Mouse (Mus musculus): Measurements from ENCODE around the gene Cdc42ep5. TPM values are rescaled to one million over a fixed set of nuclear protein-coding genes. Genes with fewer than 3 reads are reported as not detected.

The Cdc42ep5 gene
- polyA plus RNA-seq, 1 experiment: 655 TPM

- WGBS: 85% methylated on average over 7 of the region's 7 CpGs
Observed at GRCm38 (mm10) chr7:4132998-4133397, 31.7 kb downstream of the Cdc42ep5 start.

GRCm38 (mm10) chr7:4132581-4132980, 32.1 kb downstream of the Cdc42ep5 start:
- Histone ChIP-seq H3K27me3 (ENCODE audit: control insufficient read depth, insufficient read depth, low read length) (no peaks in the 10 kb centered on the region), H3K4me1 (ENCODE audit: control insufficient read depth, insufficient read depth, insufficient read length, low read length) (peaks cover 16% of the 10 kb centered on the region), H3K27ac (ENCODE audit: insufficient read depth, low read depth, low read length) (no peak overlapping the region), H3K36me3 (ENCODE audit: control insufficient read depth, insufficient read depth, low read length) (no peaks in the 10 kb centered on the region), H3K4me3 (ENCODE audit: low read depth, low read length) (no peak overlapping the region)
- 94% methylated on average over 3 of the region's 3 CpGs for WGBS
- TF ChIP-seq POLR2A (IDR thresholded peaks at IDR 0.05; ENCODE audit: low read depth, low read length): no peak
- TF ChIP-seq CTCF (IDR thresholded peaks at IDR 0.05; ENCODE audit: extremely low read depth, insufficient read length, insufficient replicate concordance, low read depth, low read length): no peak

More at GRCm38 (mm10) chr7:4132998-4133397, 31.7 kb downstream of the Cdc42ep5 start:
- Histone ChIP-seq H3K27me3 (ENCODE audit: control insufficient read depth, insufficient read depth, low read length) (no peaks in the 10 kb centered on the region), H3K27ac (ENCODE audit: insufficient read depth, low read depth, low read length) (no peak overlapping the region), H3K4me3 (ENCODE audit: low read depth, low read length) (no peak overlapping the region), H3K4me1 (ENCODE audit: control insufficient read depth, insufficient read depth, insufficient read length, low read length) (peaks cover 19% of the 10 kb centered on the region), H3K36me3 (ENCODE audit: control insufficient read depth, insufficient read depth, low read length) (no peaks in the 10 kb centered on the region)
- no peak for TF ChIP-seq CTCF (IDR thresholded peaks at IDR 0.05; ENCODE audit: extremely low read depth, insufficient read length, insufficient replicate concordance, low read depth, low read length)
- TF ChIP-seq POLR2A (IDR thresholded peaks at IDR 0.05; ENCODE audit: low read depth, low read length): no peak

GRCm38 (mm10) chr7:4131964-4132363, 32.7 kb downstream of the Cdc42ep5 start:
- Histone ChIP-seq H3K36me3 (ENCODE audit: control insufficient read depth, insufficient read depth, low read length) (no peaks in the 10 kb centered on the region), H3K4me1 (ENCODE audit: control insufficient read depth, insufficient read depth, insufficient read length, low read length) (peaks cover 16% of the 10 kb centered on the region), H3K27me3 (ENCODE audit: control insufficient read depth, insufficient read depth, low read length) (no peaks in the 10 kb centered on the region), H3K27ac (ENCODE audit: insufficient read depth, low read depth, low read length) (no peak overlapping the region), H3K4me3 (ENCODE audit: low read depth, low read length) (no peak overlapping the region)
- 93% methylated on average over 8 of the region's 8 CpGs for WGBS
- no peak for TF ChIP-seq POLR2A (IDR thresholded peaks at IDR 0.05; ENCODE audit: low read depth, low read length)

GRCm38 (mm10) chr7:4130686-4131452, 33.8 kb downstream of the Cdc42ep5 start:
- H3K27me3 ChIP-seq (ENCODE audit: control insufficient read depth, insufficient read depth, low read length): no peaks in the 10 kb centered on the region
- no peak overlapping the region for H3K4me3 ChIP-seq (ENCODE audit: low read depth, low read length)
- 17% methylated on average over 13 of the region's 13 CpGs for whole genome bisulfite sequencing
- H3K36me3 ChIP-seq (ENCODE audit: control insufficient read depth, insufficient read depth, low read length): no peaks in the 10 kb centered on the region
- TF ChIP-seq POLR2A (IDR thresholded peaks at IDR 0.05; ENCODE audit: low read depth, low read length): no peak
- peak; percentile 98 for TF ChIP-seq CTCF (IDR thresholded peaks at IDR 0.05; ENCODE audit: extremely low read depth, insufficient read length, insufficient replicate concordance, low read depth, low read length)
- H3K27ac ChIP-seq (ENCODE audit: insufficient read depth, low read depth, low read length): no peak overlapping the region
- peaks cover 16% of the 10 kb centered on the region for H3K4me1 ChIP-seq (ENCODE audit: control insufficient read depth, insufficient read depth, insufficient read length, low read length)

- 12% methylated on average over 6 of the region's 6 CpGs for WGBS
- H3K27me3 ChIP-seq (ENCODE audit: control insufficient read depth, insufficient read depth, low read length): no peaks in the 10 kb centered on the region
Observed at GRCm38 (mm10) chr7:4128860-4129259, 35.8 kb downstream of the Cdc42ep5 start.

GRCm38 (mm10) chr7:4127894-4128293, 36.8 kb downstream of the Cdc42ep5 start:
- no peaks in the 10 kb centered on the region for H3K36me3 ChIP-seq (ENCODE audit: control insufficient read depth, insufficient read depth, low read length)
- H3K4me1 ChIP-seq (ENCODE audit: control insufficient read depth, insufficient read depth, insufficient read length, low read length): peaks cover 16% of the 10 kb centered on the region
- no peaks in the 10 kb centered on the region for H3K27me3 ChIP-seq (ENCODE audit: control insufficient read depth, insufficient read depth, low read length)
- no peak overlapping the region for H3K27ac ChIP-seq (ENCODE audit: insufficient read depth, low read depth, low read length)
- no peak for TF ChIP-seq CTCF (IDR thresholded peaks at IDR 0.05; ENCODE audit: extremely low read depth, insufficient read length, insufficient replicate concordance, low read depth, low read length)
- no peak for TF ChIP-seq POLR2A (IDR thresholded peaks at IDR 0.05; ENCODE audit: low read depth, low read length)
- WGBS: 90% methylated on average over 4 of the region's 4 CpGs
- H3K4me3 ChIP-seq (ENCODE audit: low read depth, low read length): no peak overlapping the region

More at GRCm38 (mm10) chr7:4128860-4129259, 35.8 kb downstream of the Cdc42ep5 start:
- Histone ChIP-seq H3K4me1 (ENCODE audit: control insufficient read depth, insufficient read depth, insufficient read length, low read length) (peaks cover 16% of the 10 kb centered on the region), H3K4me3 (ENCODE audit: low read depth, low read length) (no peak overlapping the region), H3K36me3 (ENCODE audit: control insufficient read depth, insufficient read depth, low read length) (no peaks in the 10 kb centered on the region), H3K27ac (ENCODE audit: insufficient read depth, low read depth, low read length) (peak overlapping the region; percentile 48)
- TF ChIP-seq POLR2A (IDR thresholded peaks at IDR 0.05; ENCODE audit: low read depth, low read length) (no peak), CTCF (IDR thresholded peaks at IDR 0.05; ENCODE audit: extremely low read depth, insufficient read length, insufficient replicate concordance, low read depth, low read length) (no peak)

GRCm38 (mm10) chr7:4126992-4127785, 37.5 kb downstream of the Cdc42ep5 start:
- no peaks in the 10 kb centered on the region for H3K27me3 ChIP-seq (ENCODE audit: control insufficient read depth, insufficient read depth, low read length)
- no peak overlapping the region for H3K27ac ChIP-seq (ENCODE audit: insufficient read depth, low read depth, low read length)
- no peaks in the 10 kb centered on the region for H3K36me3 ChIP-seq (ENCODE audit: control insufficient read depth, insufficient read depth, low read length)
- H3K4me3 ChIP-seq (ENCODE audit: low read depth, low read length): no peak overlapping the region
- peaks cover 16% of the 10 kb centered on the region for H3K4me1 ChIP-seq (ENCODE audit: control insufficient read depth, insufficient read depth, insufficient read length, low read length)
- TF ChIP-seq POLR2A (IDR thresholded peaks at IDR 0.05; ENCODE audit: low read depth, low read length) (no peak), CTCF (IDR thresholded peaks at IDR 0.05; ENCODE audit: extremely low read depth, insufficient read length, insufficient replicate concordance, low read depth, low read length) (no peak)
- WGBS: 93% methylated on average over 11 of the region's 11 CpGs
